Mouse (Mus musculus) neural tube, embryonic 13.5 days (tissue): ENCODE measurements around the gene Fgf11. TPM values are rescaled to one million over a fixed set of nuclear protein-coding genes. Genes with fewer than 3 reads are reported as not detected.

ENCODE experiments used
- ATAC-seq: fragments of 200-750 bp; cut with Nextera tagmentation; 2 replicates; pipeline ENCODE4 v1.8.0; 2017; ENCODE audit warnings: low read depth, mild to moderate bottlenecking, moderate TSS enrichment, moderate library complexity
- H3K27ac ChIP-seq: fragments of 300-500 bp; sonication (generic); replicated peaks from 2 replicates; pipeline ENCODE4 v1.5.1; 2015; ENCODE audit warnings: moderate library complexity, mild to moderate bottlenecking, inconsistent platforms
- H3K27me3 ChIP-seq: fragments of 300-500 bp; sonication (generic); 2 replicates; pipeline ENCODE4 v1.6.1; 2015; ENCODE audit warnings: mild to moderate bottlenecking, inconsistent platforms
- H3K36me3 ChIP-seq: fragments of 300-500 bp; sonication (generic); 2 replicates; pipeline ENCODE4 v1.6.1; 2015; ENCODE audit warnings: mild to moderate bottlenecking, inconsistent platforms
- H3K4me1 ChIP-seq: fragments of 300-500 bp; sonication (generic); replicated peaks from 2 replicates; pipeline ENCODE4 v1.6.1; 2015; ENCODE audit warnings: inconsistent platforms
- H3K4me2 ChIP-seq: fragments of 300-500 bp; sonication (generic); 2 replicates; pipeline ENCODE4 v1.6.1; 2015; ENCODE audit warnings: inconsistent platforms, mild to moderate bottlenecking, moderate library complexity
- H3K4me3 ChIP-seq: fragments of 300-500 bp; sonication (generic); 2 replicates; pipeline ENCODE4 v1.5.1; 2015; ENCODE audit warnings: mild to moderate bottlenecking, inconsistent platforms
- H3K9ac ChIP-seq: fragments of 300-500 bp; sonication (generic); 2 replicates; pipeline ENCODE4 v1.6.1; 2015; ENCODE audit warnings: moderate library complexity, mild to moderate bottlenecking, inconsistent platforms
- H3K9me3 ChIP-seq: fragments of 300-500 bp; sonication (generic); 2 replicates; pipeline ENCODE4 v1.6.1; 2016; ENCODE audit warnings: inconsistent platforms
- WGBS: fragments of 180-500 bp; shearing (Covaris S2); methylation state at CpG from one replicate; pipeline ENCODE4 v1.1.7; 2015; 5-methylcytosine and 5-hydroxymethylcytosine counted together
- polyA plus RNA-seq: library from polyadenylated mRNA; unstranded; fragments of >200 nt; fragmentation: Nextera tagmentation; extraction: Ambion mirVana; gene quantifications from 2 replicates; pipeline ENCODE4 v1.2.1, GENCODE M21; 2015

The Fgf11 gene
- polyA plus RNA-seq, 1 experiment from 2014 or later: 6.8 TPM

GRCm38 (mm10) chr11:69760160-69760900 is 41.3 kb downstream of the Fgf11 start:
- H3K9me3 ChIP-seq: no peaks in the 10 kb centered on the region
- H3K27me3 ChIP-seq: no peaks in the 10 kb centered on the region
- H3K4me3 ChIP-seq: peak overlapping the region; percentile 63
- peak overlapping the region; percentile 99 for H3K27ac ChIP-seq
- peak overlapping the region; percentile 92 for H3K4me2 ChIP-seq
- 80% methylated on average over 14 of the region's 14 CpGs for WGBS
- no peaks in the 10 kb centered on the region for H3K36me3 ChIP-seq
- peak overlapping the region; percentile 92 for H3K9ac ChIP-seq
- no peak for ATAC-seq
- peaks cover 46% of the 10 kb centered on the region for H3K4me1 ChIP-seq

GRCm38 (mm10) chr11:69758971-69759721 is 42.5 kb downstream of the Fgf11 start:
- H3K9ac ChIP-seq: peak overlapping the region; percentile 92
- H3K36me3 ChIP-seq: no peaks in the 10 kb centered on the region
- peaks cover 54% of the 10 kb centered on the region for H3K4me1 ChIP-seq
- ATAC-seq: peak; percentile 93
- H3K27me3 ChIP-seq: no peaks in the 10 kb centered on the region
- H3K4me2 ChIP-seq: peak overlapping the region; percentile 92
- peak overlapping the region; percentile 63 for H3K4me3 ChIP-seq
- 0% methylated on average over 37 of the region's 37 CpGs for WGBS
- H3K27ac ChIP-seq: peak overlapping the region; percentile 99
- no peaks in the 10 kb centered on the region for H3K9me3 ChIP-seq

- H3K4me2 ChIP-seq: peak within 1 kb of the TSS; percentile 92
- no peaks in the 10 kb centered on the region for H3K27me3 ChIP-seq
- under 1% methylated on average over 36 of the region's 36 CpGs for WGBS
- no peaks in the 10 kb centered on the region for H3K9me3 ChIP-seq
- peak within 1 kb of the TSS; percentile 63 for H3K4me3 ChIP-seq
- peaks cover 61% of the 10 kb centered on the region for H3K4me1 ChIP-seq
- peak; percentile 97 for ATAC-seq
- no peaks in the 10 kb centered on the region for H3K36me3 ChIP-seq
- peak within 1 kb of the TSS; percentile 99 for H3K27ac ChIP-seq
- H3K9ac ChIP-seq: peak within 1 kb of the TSS; percentile 92
Observed at GRCm38 (mm10) chr11:69758478-69758970, 43.1 kb downstream of the Fgf11 start, which contains the start of gene Polr2a. Polr2a (minus strand) TSS chr11:69758637.

DNA sequence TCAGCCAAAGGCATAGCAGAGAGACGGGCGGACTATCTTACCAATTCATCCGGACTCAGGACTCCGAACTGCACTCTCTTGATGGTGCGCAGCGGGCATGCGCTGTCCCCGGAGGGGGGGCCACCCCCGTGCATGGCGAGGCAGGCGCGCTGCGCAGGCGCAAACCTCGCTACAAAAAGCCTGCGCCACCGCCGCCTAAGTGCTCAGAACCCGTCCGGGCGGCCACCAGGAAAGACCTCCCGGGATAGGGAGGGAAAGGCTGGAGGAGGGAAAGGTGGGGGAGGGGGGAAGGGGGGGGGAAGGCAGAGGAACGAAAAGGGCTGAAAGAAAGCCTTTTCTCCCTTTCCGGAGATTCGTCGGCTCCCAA is 43.6 kb downstream of the Fgf11 start:
- ATAC-seq: peak; percentile 82
- Histone ChIP-seq H3K9ac (peak overlapping the region; percentile 92), H3K36me3 (no peaks in the 10 kb centered on the region), H3K4me3 (peak overlapping the region; percentile 63), H3K4me1 (peaks cover 64% of the 10 kb centered on the region), H3K9me3 (no peaks in the 10 kb centered on the region), H3K27me3 (no peaks in the 10 kb centered on the region), H3K27ac (peak overlapping the region; percentile 99), H3K4me2 (peak overlapping the region; percentile 92)
- WGBS: under 1% methylated on average over 26 of the region's 26 CpGs

DNA sequence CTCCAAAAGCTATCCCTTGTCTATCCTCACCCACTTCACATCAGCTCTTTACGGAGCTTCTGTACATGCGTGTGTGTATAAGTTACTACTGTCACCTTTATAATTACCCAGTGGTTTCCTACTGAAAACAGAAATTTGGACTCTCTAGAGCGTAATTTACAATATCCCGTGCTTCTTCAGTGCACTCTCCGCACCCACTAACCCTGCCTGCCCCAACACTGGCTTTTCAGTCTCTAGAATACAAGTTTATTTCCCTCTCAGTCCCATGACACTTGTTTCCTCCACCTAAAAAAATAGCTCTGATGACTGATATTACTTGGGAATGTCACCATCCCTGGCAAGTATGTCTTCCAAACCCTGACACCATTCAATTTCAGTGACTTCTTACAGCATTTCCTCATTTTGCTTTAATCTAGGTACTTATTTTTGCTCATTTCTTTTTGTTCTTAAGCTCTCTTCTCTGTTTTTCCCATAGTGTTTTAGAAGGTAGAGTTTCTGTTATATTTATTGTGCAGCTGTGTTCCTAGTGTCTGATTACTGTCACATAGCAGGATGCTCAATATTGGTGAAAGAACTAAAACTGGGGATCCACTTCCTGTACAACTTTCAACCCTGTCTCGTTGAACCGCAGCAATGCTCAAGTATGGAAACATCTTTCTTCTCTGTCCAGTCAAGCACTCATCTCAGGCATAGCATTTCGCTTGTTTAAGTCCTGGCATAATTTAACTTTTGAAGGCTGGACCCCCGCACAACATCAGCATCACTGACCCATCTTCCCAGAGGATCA is 44.2 kb downstream of the Fgf11 start:
- 46% methylated on average over 9 of the region's 9 CpGs for WGBS
- peak overlapping the region; percentile 92 for H3K4me2 ChIP-seq
- no peaks in the 10 kb centered on the region for H3K27me3 ChIP-seq
- peak overlapping the region; percentile 92 for H3K9ac ChIP-seq
- peak overlapping the region; percentile 63 for H3K4me3 ChIP-seq
- no peaks in the 10 kb centered on the region for H3K36me3 ChIP-seq
- H3K9me3 ChIP-seq: no peaks in the 10 kb centered on the region
- H3K27ac ChIP-seq: peak overlapping the region; percentile 99
- peaks cover 69% of the 10 kb centered on the region for H3K4me1 ChIP-seq
- no peak for ATAC-seq

DNA sequence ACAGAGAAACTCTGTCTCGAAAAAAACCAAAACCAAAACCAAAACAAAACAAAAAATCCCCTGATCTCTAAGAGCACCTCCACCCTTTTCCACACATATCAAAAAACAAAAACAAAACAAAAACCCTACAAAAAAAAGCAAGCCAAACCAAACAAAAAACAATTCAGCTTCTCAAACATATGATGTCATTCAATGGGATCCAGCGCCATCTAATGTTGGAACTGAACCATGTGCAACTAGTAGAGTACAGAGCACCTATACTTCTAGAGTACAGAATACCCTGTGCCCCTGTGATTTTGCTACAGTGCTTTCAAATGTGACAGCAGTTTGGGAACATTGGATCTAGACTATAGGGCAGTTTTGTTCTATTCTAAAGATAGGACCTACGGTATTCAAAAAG is 47.0 kb downstream of the Fgf11 start:
- H3K27me3 ChIP-seq: no peaks in the 10 kb centered on the region
- 64% methylated on average over 3 of the region's 3 CpGs for WGBS
- no peak overlapping the region for H3K27ac ChIP-seq
- H3K9me3 ChIP-seq: no peaks in the 10 kb centered on the region
- peaks cover 69% of the 10 kb centered on the region for H3K4me1 ChIP-seq
- no peaks in the 10 kb centered on the region for H3K36me3 ChIP-seq
- peak overlapping the region; percentile 92 for H3K4me2 ChIP-seq
- no peak for ATAC-seq
- no peak overlapping the region for H3K9ac ChIP-seq
- no peak overlapping the region for H3K4me3 ChIP-seq

- H3K9ac ChIP-seq: no peak overlapping the region
- H3K36me3 ChIP-seq: no peaks in the 10 kb centered on the region
- peak overlapping the region; percentile 92 for H3K4me2 ChIP-seq
- H3K4me3 ChIP-seq: no peak overlapping the region
- no peak overlapping the region for H3K27ac ChIP-seq
- 93% methylated on average over 5 of the region's 5 CpGs for WGBS
- ATAC-seq: no peak
- H3K4me1 ChIP-seq: peaks cover 66% of the 10 kb centered on the region
- no peaks in the 10 kb centered on the region for H3K27me3 ChIP-seq
- H3K9me3 ChIP-seq: no peaks in the 10 kb centered on the region
Observed at GRCm38 (mm10) chr11:69754233-69754632, 47.4 kb downstream of the Fgf11 start.

DNA sequence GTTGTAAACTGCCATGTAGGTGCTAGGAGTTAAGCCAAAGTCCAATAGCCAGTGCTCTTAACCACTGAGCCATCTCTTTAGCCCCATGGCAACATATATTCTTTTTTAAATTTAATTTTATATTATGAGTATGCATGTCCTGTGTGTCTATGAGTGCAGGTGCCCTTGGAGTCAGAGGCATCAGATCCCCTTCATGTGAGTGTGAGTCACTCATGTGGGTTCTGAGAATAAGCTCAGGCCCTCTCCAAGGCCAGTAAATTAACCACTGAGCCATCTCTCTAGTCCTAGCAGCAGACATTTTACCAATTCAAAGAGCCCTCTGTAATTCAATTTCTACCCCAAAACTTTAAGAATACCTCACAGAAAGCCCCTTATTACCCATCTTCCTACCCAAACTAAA is 49.0 kb downstream of the Fgf11 start:
- peaks cover 65% of the 10 kb centered on the region for H3K4me1 ChIP-seq
- H3K36me3 ChIP-seq: peaks cover 4% of the 10 kb centered on the region; the same call in 1 of the 2 replicates
- no peaks in the 10 kb centered on the region for H3K27me3 ChIP-seq
- no peak for ATAC-seq
- no peak overlapping the region for H3K27ac ChIP-seq
- no peaks in the 10 kb centered on the region for H3K9me3 ChIP-seq
- H3K9ac ChIP-seq: peak overlapping the region; percentile 46; the same call in 1 of the 2 replicates
- no peak overlapping the region for H3K4me2 ChIP-seq
- no peak overlapping the region for H3K4me3 ChIP-seq

DNA sequence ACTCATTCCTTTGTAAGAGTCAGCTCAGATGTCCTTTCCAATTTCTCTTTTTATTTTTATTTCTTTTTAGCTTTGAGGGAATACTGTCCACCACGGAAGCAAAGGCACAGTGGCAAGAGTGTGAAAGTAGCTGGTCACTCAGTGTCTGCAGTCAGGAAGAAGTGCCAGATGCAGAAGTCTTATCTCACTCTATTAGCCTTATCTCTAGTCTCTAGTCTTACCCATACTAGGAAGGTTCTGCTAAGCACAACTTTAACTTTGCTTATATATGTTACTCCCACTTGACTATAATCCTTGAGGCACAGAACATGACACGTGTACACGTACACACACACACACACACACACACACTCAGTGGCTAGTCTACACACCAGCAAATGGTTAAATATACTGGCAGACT is 50.0 kb downstream of the Fgf11 start:
- Histone ChIP-seq H3K9me3 (no peaks in the 10 kb centered on the region), H3K4me3 (no peak overlapping the region), H3K4me1 (peaks cover 54% of the 10 kb centered on the region), H3K27me3 (no peaks in the 10 kb centered on the region), H3K9ac (no peak overlapping the region), H3K27ac (no peak overlapping the region), H3K36me3 (peaks cover 13% of the 10 kb centered on the region), H3K4me2 (no peak overlapping the region)
- no peak for ATAC-seq
- 86% methylated on average over 3 of the region's 3 CpGs for whole genome bisulfite sequencing
